Mouse (Mus musculus): ENCODE measurements at regions not wholly inside any gene's neighbourhood (a gene's known extent, or its start where the extent isn't known, plus 50 kb on each side); places are given as distances from the start of the nearest gene placed in this dataset.

DNA sequence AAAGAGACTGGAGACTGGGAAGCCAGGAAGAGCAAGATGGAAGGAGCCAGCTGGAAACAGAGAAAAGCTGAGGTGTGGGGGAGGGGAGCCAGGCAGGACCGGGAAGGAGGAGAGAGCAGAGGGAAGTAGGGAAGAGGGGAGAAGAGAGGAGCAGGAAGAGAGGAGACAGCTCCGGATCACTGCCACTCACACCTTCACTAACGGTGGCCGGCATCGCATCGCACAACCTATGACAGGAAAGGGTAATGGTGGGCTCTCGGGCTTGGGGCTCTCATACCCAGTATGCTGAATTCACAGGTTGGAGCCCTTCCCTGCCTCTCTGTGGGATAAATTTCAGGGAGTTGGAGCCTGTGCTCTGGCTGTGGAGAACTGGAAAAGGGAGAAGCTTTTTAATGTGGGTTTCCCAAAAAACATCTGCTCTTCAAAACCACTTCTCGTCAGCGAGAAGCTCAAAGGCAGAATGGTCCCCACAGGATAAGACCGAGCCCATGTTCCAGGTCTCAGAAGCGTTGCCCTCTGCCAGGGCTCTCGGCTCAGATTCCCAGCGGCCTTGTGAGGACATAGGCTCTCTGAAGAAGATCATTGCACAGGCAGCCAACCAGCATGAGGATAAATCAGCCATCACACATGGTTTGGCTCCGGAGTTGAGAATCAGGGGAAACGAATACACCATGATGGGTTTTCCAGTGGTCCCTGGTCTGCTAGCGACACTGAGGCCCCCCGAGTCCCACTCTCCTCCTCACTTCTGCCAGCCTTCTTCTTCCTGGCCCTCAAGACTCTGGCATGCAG, 53.8 kb upstream of the Coro2b start:
- in situ Hi-C loops (cut with MboI, MseI) = loop anchor here (10.0 kb wide), 1 partner anchor 1626 kb away; no protein-coding TSS in a partner anchor

DNA sequence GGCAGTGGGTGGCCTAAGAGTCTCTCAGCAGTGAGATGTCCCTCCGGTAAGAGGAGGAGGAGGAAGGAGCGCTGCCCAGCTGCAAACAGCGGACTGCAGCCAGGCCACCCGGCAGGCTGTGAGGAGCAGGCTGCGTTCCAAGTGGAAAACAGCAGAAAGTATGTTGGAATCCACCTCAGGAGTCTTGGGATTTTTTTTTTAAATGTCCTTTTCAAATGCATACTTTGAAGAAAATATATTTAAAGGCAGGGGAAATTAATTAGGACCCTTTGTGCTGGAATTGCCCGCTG, 54.3 kb upstream of the Coro2b start:
- in situ Hi-C loops (cut with MboI, MseI) = loop anchor here (10.0 kb wide), 1 partner anchor 1626 kb away; no protein-coding TSS in a partner anchor

DNA sequence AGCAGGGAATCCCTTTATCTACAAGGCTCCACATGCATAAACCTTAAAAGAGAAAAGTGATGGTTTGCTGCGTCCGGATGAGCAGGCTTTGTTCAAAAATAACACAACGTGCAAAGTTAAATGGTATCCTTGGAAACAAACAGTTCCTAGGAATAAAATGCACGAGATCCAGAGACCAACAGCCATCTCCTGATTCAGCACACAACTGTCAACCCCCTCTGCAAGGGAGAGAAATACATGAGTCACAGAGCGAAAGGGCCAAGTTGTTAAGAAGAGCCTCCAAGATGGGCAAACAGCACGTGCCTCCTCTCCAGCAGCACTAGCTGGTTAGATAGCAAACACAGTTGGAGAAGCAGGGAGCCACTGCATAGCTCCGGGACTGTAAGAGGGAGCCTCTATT, 61.2 kb upstream of the Coro2b start:
- in situ Hi-C loops (cut with MboI, MseI) = loop anchor here (10.0 kb wide), 1 partner anchor 1633 kb away; no protein-coding TSS in a partner anchor

- in situ Hi-C loops (cut with MboI, MseI) = loop anchor here (10.0 kb wide), 1 partner anchor 1634 kb away; no protein-coding TSS in a partner anchor
Measured at GRCm38 (mm10) chr9:62598956-62599355, 62.1 kb upstream of the Coro2b start.

- in situ Hi-C loops (cut with MboI, MseI) = no loop called here
Measured at GRCm38 (mm10) chr9:62610526-62610925, 67.1 kb upstream of the Itga11 start.

GRCm38 (mm10) chr9:62611452-62611851, 66.2 kb upstream of the Itga11 start:
- in situ Hi-C loops (cut with MboI, MseI) = no loop called here

GRCm38 (mm10) chr9:62613053-62613452, 64.6 kb upstream of the Itga11 start:
- in situ Hi-C loops (cut with MboI, MseI) = no loop called here

DNA sequence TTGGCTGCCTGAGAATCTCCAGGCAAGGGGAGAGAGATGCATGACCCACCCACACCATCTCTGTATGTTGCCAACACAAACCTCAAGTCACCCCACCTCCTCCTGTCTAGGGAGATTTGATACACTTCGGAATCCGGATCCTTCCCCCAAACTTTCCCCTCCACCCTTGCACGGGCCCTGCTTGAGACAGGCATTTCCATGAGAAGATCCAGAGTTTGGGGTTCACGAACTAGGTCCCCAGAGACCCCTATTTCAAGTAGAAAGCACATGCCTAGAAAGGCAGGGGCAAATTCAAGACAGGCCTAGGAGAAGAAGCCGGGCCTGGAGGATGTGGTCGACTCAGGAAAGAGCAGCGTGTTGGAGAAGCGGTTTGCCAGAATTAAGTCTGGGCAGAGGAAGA, 63.8 kb upstream of the Itga11 start:
- in situ Hi-C loops (cut with MboI, MseI) = no loop called here

DNA sequence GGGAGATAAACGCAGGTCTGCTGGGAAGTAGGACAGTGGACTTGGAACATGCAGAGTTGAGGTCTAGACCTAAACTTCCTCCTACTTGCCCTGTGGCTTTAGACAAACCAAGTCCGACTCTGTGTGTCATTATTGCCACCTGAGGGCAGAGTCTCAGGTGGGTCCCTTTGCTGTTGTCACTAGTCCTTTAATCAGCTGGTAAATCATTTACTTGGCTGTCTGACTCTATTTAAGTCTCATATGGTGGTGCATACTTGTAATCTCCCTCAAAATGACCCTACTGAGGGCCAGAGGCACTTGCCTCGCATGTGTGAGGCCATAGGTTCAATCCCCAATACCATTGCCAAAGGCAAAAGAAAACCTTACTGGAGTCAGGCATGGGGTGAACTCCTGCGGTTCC, 62.7 kb upstream of the Itga11 start:
- in situ Hi-C loops (cut with MboI, MseI) = no loop called here

- in situ Hi-C loops (cut with MboI, MseI) = no loop called here
Measured at GRCm38 (mm10) chr9:62615799-62616198, 61.8 kb upstream of the Itga11 start.

DNA sequence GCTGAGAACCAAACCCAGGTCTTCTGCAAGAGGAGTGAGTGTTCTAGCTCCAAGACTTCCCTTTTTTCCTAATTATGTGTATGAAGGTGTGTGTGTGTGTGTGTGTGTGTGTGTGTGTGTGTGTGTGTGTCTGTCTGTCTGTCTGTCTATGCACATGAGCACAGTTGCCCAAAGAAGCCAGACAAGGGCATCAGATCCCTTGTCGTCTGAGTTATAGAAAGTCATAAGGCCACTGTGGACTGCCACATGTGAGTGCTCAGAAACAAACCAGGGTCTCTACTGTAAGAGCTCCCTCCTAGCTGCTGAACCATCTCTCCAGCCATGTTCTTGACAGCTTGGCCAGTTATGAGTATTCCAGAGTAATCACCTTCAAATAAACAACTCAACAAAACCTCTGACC, 58.6 kb upstream of the Itga11 start:
- in situ Hi-C loops (cut with MboI, MseI) = no loop called here

GRCm38 (mm10) chr9:62620901-62621445, 56.7 kb upstream of the Itga11 start:
- in situ Hi-C loops (cut with MboI, MseI) = no loop called here

GRCm38 (mm10) chr9:62622106-62622505, 55.5 kb upstream of the Itga11 start:
- in situ Hi-C loops (cut with MboI, MseI) = no loop called here

DNA sequence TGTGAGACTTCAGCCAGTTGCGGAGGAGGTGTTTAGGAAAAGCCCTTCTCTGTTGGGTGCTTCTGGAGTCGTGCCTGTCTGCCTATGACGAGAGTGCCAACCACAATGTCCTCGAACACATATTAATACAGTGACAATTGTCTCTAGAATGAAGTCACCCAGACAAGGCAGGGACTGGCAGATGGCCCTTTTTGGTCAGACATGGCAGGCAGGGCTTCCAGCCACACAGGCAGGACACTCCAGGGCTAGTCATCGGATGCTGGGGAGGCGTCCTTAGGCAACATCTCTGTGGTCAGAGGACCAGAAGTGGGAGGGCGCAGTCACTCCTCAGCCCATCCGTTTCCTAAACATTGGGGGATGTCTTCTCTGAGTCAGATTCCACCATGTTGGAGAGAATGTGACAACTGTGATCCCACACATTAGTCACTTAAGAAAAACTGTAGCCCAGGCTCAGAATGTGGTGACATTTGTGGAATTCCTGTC, 53.0 kb upstream of the Itga11 start:
- in situ Hi-C loops (cut with MboI, MseI) = no loop called here

- in situ Hi-C loops (cut with MboI, MseI) = no loop called here
Measured at GRCm38 (mm10) chr9:62627071-62628000, 50.3 kb upstream of the Itga11 start.
